Mouse (Mus musculus) right cerebral cortex, postnatal 4 days (tissue): ENCODE results near the gene Ifna7.

Experiments used
- DNase-seq: peaks from one replicate; pipeline ENCODE4 v3.0.0-alpha.2; 2022

The Ifna7 gene

DNA sequence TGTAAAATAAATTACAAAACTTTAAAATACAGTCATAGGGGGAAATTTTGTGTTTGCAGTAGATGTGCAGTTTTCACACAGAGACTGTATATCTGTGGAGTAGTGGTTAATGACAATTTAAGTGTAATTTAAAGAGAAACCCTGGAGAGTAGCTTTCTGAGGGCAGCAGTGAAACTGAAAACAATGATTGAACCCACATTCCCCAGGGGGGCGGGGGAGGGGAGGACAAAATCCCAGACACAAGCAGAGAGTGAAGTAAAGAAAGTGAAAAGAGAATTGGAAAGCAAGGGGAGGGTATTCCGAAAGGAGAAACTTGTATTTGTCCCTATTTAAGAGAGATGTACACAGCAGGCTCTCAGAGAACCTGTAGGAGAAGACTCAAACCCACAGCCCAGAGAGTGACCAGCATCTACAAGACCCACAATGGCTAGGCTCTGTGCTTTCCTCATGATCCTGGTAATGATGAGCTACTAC lies 25.4 kb downstream of the Ifna7 start, which contains the start of gene Ifna4:
TSS of gene Ifna4 (plus strand) at position 424 of the 474 bp plus-strand sequence.
- DNase-seq: no peak

- no peak for DNase-seq
These were observed 29.3 kb downstream of the Ifna7 start for GRCm38 (mm10) chr4:88845334-88845733.

DNA sequence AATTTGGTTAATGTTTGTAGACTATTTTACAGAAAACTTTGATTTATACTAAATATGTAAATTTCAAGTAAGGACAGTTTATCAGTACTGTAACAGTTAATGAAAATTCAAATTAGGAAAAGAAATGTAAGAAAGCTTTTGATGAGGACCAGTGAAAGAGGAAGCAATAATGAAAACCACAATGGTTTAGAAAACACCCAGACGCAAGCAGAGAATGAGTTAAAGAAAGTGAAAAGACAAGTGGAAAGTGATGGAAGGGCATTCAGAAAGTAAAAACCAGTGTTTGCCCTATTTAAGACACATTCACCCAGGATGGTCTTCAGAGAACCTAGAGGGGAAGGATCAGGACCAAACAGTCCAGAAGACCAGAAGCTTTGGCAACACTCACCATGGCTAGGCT lies 33.7 kb downstream of the Ifna7 start, which contains the start of gene Ifna1:
TSS of gene Ifna1 (plus strand) at position 390 of the 400 bp plus-strand sequence.
- no peak for DNase-seq

DNA sequence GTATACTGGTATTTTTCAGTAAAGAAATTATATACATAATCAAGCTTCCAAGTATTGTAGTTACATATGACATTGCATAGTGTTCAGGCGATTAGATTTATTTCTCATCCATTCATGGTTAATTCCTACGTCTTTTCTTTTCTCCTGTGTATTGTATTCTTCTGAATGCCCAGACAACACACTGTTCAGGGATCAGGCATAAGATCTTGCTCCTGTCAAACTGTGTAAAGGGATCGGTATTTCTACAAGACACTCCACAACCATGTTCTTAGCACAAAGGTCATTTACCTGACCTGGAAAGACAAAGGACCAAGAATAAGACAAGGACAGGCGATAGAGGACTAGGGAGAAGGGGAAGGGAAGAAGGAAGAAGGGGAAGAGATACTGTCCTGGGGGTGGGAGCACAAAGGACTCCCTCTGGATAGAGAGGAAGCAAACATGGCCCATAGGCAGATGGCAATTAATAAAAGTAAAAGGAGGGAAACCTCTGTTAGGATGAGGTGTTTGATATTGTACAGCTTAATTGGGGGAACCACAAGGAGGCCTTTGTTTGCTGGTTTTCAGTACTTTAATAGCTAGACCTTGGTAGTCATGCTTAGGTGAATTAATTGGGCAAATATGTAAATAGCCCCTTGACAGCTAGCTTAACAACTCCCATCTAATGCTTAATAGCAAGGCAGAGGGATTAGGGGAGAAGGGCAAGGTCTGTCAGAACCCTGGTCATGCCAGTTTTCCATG lies 35.2 kb downstream of the Ifna7 start:
- no peak for DNase-seq

DNA sequence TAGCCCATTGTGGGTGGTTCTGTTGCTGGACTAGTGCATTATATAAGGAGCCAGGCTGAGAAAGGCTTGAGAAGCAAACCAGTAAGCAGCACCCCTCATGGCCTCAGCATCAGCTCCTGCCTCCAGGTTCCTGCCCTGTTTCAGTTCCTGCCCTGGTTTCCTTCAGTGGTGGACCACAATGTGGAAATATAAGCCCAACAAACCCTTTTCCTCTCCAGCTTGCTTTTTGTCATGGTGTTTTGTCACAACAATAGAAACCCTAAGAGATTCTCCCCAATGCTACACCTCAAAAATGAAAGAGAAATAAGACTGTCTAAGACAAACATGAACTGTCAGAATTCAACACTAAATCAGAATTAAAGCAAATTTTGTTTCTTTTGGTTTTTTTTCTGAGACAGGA lies 43.2 kb downstream of the Ifna7 start:
- DNase-seq: no peak

- no peak for DNase-seq
These were observed 47.3 kb downstream of the Ifna7 start for GRCm38 (mm10) chr4:88863309-88863708.

DNA sequence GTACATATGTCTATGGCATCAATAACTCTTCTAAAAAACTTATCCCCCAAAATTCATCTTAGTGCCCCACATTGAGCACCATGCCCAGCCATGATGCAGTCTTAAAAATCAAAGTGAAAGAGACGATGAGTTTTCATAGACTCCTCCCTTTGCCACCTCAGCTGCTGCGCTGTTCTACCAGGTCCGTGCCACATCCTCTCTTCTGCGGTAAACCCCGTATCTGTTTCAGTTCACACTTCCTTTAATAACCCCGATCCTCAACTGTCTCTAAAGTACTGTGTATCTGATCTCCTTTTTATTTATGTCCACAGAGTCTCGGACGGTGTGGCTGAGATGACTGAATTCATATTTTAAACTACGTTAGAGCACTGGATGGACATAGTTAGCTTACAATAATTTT lies 48.6 kb downstream of the Ifna7 start:
- no peak for DNase-seq

- DNase-seq: no peak
These were observed 49.1 kb downstream of the Ifna7 start for GRCm38 (mm10) chr4:88865011-88865569.
